Mouse (Mus musculus) megakaryocyte, embryonic 14.5 days (primary cell): ENCODE measurements at regions not wholly inside any gene's neighbourhood (a gene's known extent, or its start where the extent isn't known, plus 50 kb on each side); places are given as distances from the start of the nearest gene placed in this dataset.

ENCODE experiments used
- FLI1 ChIP-seq: IDR thresholded peaks from 2 replicates; pipeline ENCODE4 v1.6.1; 2012; ENCODE audit warnings: low read length, inconsistent platforms, mixed read lengths
- GATA1 ChIP-seq: IDR thresholded peaks from 3 replicates; pipeline ENCODE4 v1.6.1; 2012; ENCODE audit warnings: mixed read lengths, low read length, inconsistent platforms, borderline replicate concordance

GRCm38 (mm10) chr2:178924456-178925115 is 494.3 kb downstream of the Cdh26 start:
- TF ChIP-seq GATA1 (no peak), FLI1 (no peak)
